Mouse (Mus musculus) embryonic facial prominence, embryonic 13.5 days (tissue): ENCODE results near the gene Ctnnb1. TPM values are rescaled to one million over a fixed set of nuclear protein-coding genes. Genes with fewer than 3 reads are reported as not detected.
"Not testable (repeated sequence)": the region's sequence is repeated elsewhere in the genome, so short reads cannot be mapped to it uniquely, and the experiment has no call there.

Source experiments
- ATAC-seq: fragments of 200-750 bp; cut with Nextera tagmentation; 2 replicates; pipeline ENCODE4 v1.8.0; 2017; ENCODE audit warnings: low read depth; ENCODE audit not compliant: insufficient number of reproducible peaks, insufficient read depth, low FRiP score, low TSS enrichment
- H3K27ac ChIP-seq: fragments of 300-500 bp; sonication (generic); 2 replicates; pipeline ENCODE4 v1.5.1; 2015; ENCODE audit warnings: moderate library complexity, mild to moderate bottlenecking, inconsistent platforms
- H3K27me3 ChIP-seq: fragments of 300-500 bp; sonication (generic); 2 replicates; pipeline ENCODE4 v1.6.1; 2015; ENCODE audit warnings: mild to moderate bottlenecking, inconsistent platforms
- H3K36me3 ChIP-seq: fragments of 300-500 bp; sonication (generic); 2 replicates; pipeline ENCODE4 v1.6.1; 2015; ENCODE audit warnings: mild to moderate bottlenecking, inconsistent platforms
- H3K4me1 ChIP-seq: fragments of 300-500 bp; sonication (generic); 2 replicates; pipeline ENCODE4 v1.6.1; 2015; ENCODE audit warnings: inconsistent platforms
- H3K4me2 ChIP-seq: fragments of 300-500 bp; sonication (generic); 2 replicates; pipeline ENCODE4 v1.6.1; 2015; ENCODE audit warnings: moderate library complexity, mild to moderate bottlenecking, inconsistent platforms
- H3K4me3 ChIP-seq: fragments of 300-500 bp; sonication (generic); 2 replicates; pipeline ENCODE4 v1.5.1; 2015; ENCODE audit warnings: mild to moderate bottlenecking, inconsistent platforms
- H3K9ac ChIP-seq: fragments of 300-500 bp; sonication (generic); 2 replicates; pipeline ENCODE4 v1.6.1; 2015; ENCODE audit warnings: mild to moderate bottlenecking, inconsistent platforms
- H3K9me3 ChIP-seq: fragments of 300-500 bp; sonication (generic); 2 replicates; pipeline ENCODE4 v1.6.1; 2016; ENCODE audit warnings: inconsistent platforms
- WGBS: fragments of 180-500 bp; shearing (Covaris S2); methylation state at CpG from one replicate; pipeline ENCODE4 v1.1.7; 2015; ENCODE audit warnings: mixed read lengths; 5-methylcytosine and 5-hydroxymethylcytosine counted together
- polyA plus RNA-seq: library from polyadenylated mRNA; unstranded; fragments of >200 nt; fragmentation: Nextera tagmentation; extraction: Ambion mirVana; gene quantifications from 2 replicates; pipeline ENCODE4 v1.2.1, GENCODE M21; 2015

Gene Ctnnb1
- polyA plus RNA-seq, 1 experiment from 2014 or later: 774 TPM

- H3K4me2 ChIP-seq: no peak overlapping the region
- H3K9ac ChIP-seq: no peak overlapping the region
- H3K27me3 ChIP-seq: no peaks in the 10 kb centered on the region
- H3K36me3 ChIP-seq: no peaks in the 10 kb centered on the region
- H3K9me3 ChIP-seq: no peaks in the 10 kb centered on the region
- H3K4me3 ChIP-seq: no peak overlapping the region
- WGBS: 58% methylated on average over 12 of the region's 12 CpGs
- 0 out of 2 replicates have a peak overlapping the region, but pooled peaks have one; percentile 44 for H3K27ac ChIP-seq
- ATAC-seq: no peak
- peaks cover 21% of the 10 kb centered on the region for H3K4me1 ChIP-seq
Measured at GRCm38 (mm10) chr9:120900338-120901274, 28.4 kb upstream of the Ctnnb1 start.

GRCm38 (mm10) chr9:120902562-120902961, 26.5 kb upstream of the Ctnnb1 start:
- Histone ChIP-seq H3K36me3 (no peaks in the 10 kb centered on the region), H3K9me3 (no peaks in the 10 kb centered on the region), H3K27ac (no peak overlapping the region), H3K9ac (no peak overlapping the region), H3K4me3 (no peak overlapping the region), H3K27me3 (no peaks in the 10 kb centered on the region), H3K4me2 (no peak overlapping the region), H3K4me1 (peaks cover 23% of the 10 kb centered on the region)
- 78% methylated on average over 8 of the region's 8 CpGs for WGBS
- ATAC-seq: no peak

- ATAC-seq: no peak
- Histone ChIP-seq H3K4me3 (no peak overlapping the region), H3K9me3 (no peaks in the 10 kb centered on the region), H3K27me3 (no peaks in the 10 kb centered on the region), H3K9ac (no peak overlapping the region), H3K4me2 (no peak overlapping the region), H3K4me1 (peaks cover 5% of the 10 kb centered on the region; the same call in 1 of the 2 replicates), H3K36me3 (no peaks in the 10 kb centered on the region), H3K27ac (no peak overlapping the region)
- WGBS: 83% methylated on average over 6 of the region's 6 CpGs
Measured at GRCm38 (mm10) chr9:120908461-120908860, 20.6 kb upstream of the Ctnnb1 start.

GRCm38 (mm10) chr9:120913152-120913551, 15.9 kb upstream of the Ctnnb1 start:
- WGBS: 77% methylated on average over 13 of the region's 13 CpGs
- no peaks in the 10 kb centered on the region for H3K9me3 ChIP-seq
- H3K4me3 ChIP-seq: no peak overlapping the region
- ATAC-seq: no peak
- H3K4me1 ChIP-seq: 0 out of 2 replicates have a peak, but pooled peaks cover 2% of the 10 kb centered on the region
- no peak overlapping the region for H3K4me2 ChIP-seq
- H3K36me3 ChIP-seq: no peaks in the 10 kb centered on the region
- no peak overlapping the region for H3K27ac ChIP-seq
- no peak overlapping the region for H3K9ac ChIP-seq
- no peaks in the 10 kb centered on the region for H3K27me3 ChIP-seq

- Histone ChIP-seq H3K9ac (no peak overlapping the region), H3K9me3 (no peaks in the 10 kb centered on the region), H3K27me3 (no peaks in the 10 kb centered on the region), H3K4me3 (no peak overlapping the region), H3K27ac (0 out of 2 replicates have a peak overlapping the region, but pooled peaks have one; percentile 18), H3K4me1 (peaks cover 14% of the 10 kb centered on the region), H3K4me2 (no peak overlapping the region), H3K36me3 (no peaks in the 10 kb centered on the region)
- WGBS: 84% methylated on average over 4 of the region's 4 CpGs
- no peak for ATAC-seq
Measured at GRCm38 (mm10) chr9:120914429-120914828, 14.6 kb upstream of the Ctnnb1 start.

GRCm38 (mm10) chr9:120914877-120915459, 14.0 kb upstream of the Ctnnb1 start:
- H3K4me2 ChIP-seq: no peak overlapping the region
- H3K36me3 ChIP-seq: no peaks in the 10 kb centered on the region
- peaks cover 14% of the 10 kb centered on the region for H3K4me1 ChIP-seq
- H3K9ac ChIP-seq: no peak overlapping the region
- WGBS: 87% methylated on average over 14 of the region's 14 CpGs
- H3K27ac ChIP-seq: 0 out of 2 replicates have a peak overlapping the region, but pooled peaks have one; percentile 18
- ATAC-seq: no peak
- H3K9me3 ChIP-seq: no peaks in the 10 kb centered on the region
- no peak overlapping the region for H3K4me3 ChIP-seq
- H3K27me3 ChIP-seq: no peaks in the 10 kb centered on the region

GRCm38 (mm10) chr9:120917619-120918018, 11.4 kb upstream of the Ctnnb1 start:
- WGBS: 89% methylated on average over 2 of the region's 2 CpGs
- H3K4me1 ChIP-seq: peaks cover 14% of the 10 kb centered on the region
- H3K4me3 ChIP-seq, H3K36me3 ChIP-seq, H3K4me2 ChIP-seq, H3K9ac ChIP-seq, H3K27me3 ChIP-seq, H3K9me3 ChIP-seq, ATAC-seq, H3K27ac ChIP-seq: not testable (repeated sequence)

GRCm38 (mm10) chr9:120918211-120918610, 10.8 kb upstream of the Ctnnb1 start:
- Histone ChIP-seq H3K36me3 (no peaks in the 10 kb centered on the region), H3K4me1 (peaks cover 14% of the 10 kb centered on the region), H3K9me3 (no peaks in the 10 kb centered on the region), H3K4me2 (no peak overlapping the region), H3K27me3 (no peaks in the 10 kb centered on the region), H3K9ac (no peak overlapping the region), H3K27ac (peak overlapping the region; percentile 19; the same call in 1 of the 2 replicates), H3K4me3 (no peak overlapping the region)
- WGBS: 76% methylated on average over 5 of the region's 5 CpGs
- ATAC-seq: no peak

GRCm38 (mm10) chr9:120918642-120919041, 10.4 kb upstream of the Ctnnb1 start:
- no peak overlapping the region for H3K4me3 ChIP-seq
- WGBS: 38% methylated on average over 6 of the region's 6 CpGs

GRCm38 (mm10) chr9:120919130-120919529, 9.9 kb upstream of the Ctnnb1 start:
- Histone ChIP-seq H3K4me3 (no peak overlapping the region), H3K4me2 (no peak overlapping the region), H3K36me3 (no peaks in the 10 kb centered on the region), H3K27ac (peak overlapping the region; percentile 19; the same call in 1 of the 2 replicates), H3K27me3 (no peaks in the 10 kb centered on the region), H3K9ac (no peak overlapping the region), H3K4me1 (peaks cover 14% of the 10 kb centered on the region), H3K9me3 (no peaks in the 10 kb centered on the region)
- WGBS: 76% methylated on average over 5 of the region's 5 CpGs
- peak; percentile 67 for ATAC-seq

More at GRCm38 (mm10) chr9:120918642-120919041, 10.4 kb upstream of the Ctnnb1 start:
- H3K4me2 ChIP-seq: no peak overlapping the region
- H3K36me3 ChIP-seq: no peaks in the 10 kb centered on the region
- no peak overlapping the region for H3K9ac ChIP-seq
- H3K27ac ChIP-seq: peak overlapping the region; percentile 19; the same call in 1 of the 2 replicates
- H3K27me3 ChIP-seq: no peaks in the 10 kb centered on the region
- no peaks in the 10 kb centered on the region for H3K9me3 ChIP-seq
- ATAC-seq: 0 out of 2 replicates have a peak, but pooled peaks have one; percentile 43
- H3K4me1 ChIP-seq: peaks cover 14% of the 10 kb centered on the region

GRCm38 (mm10) chr9:120926126-120926525, 2.9 kb upstream of the Ctnnb1 start:
- no peak overlapping the region for H3K27ac ChIP-seq
- H3K4me3 ChIP-seq: no peak overlapping the region
- no peaks in the 10 kb centered on the region for H3K36me3 ChIP-seq
- H3K4me2 ChIP-seq: no peak overlapping the region
- no peaks in the 10 kb centered on the region for H3K9me3 ChIP-seq
- H3K27me3 ChIP-seq: no peaks in the 10 kb centered on the region
- no peak overlapping the region for H3K9ac ChIP-seq
- no peak for ATAC-seq
- WGBS: 66% methylated on average over 1 of the region's 1 CpGs
- H3K4me1 ChIP-seq: no peaks in the 10 kb centered on the region
